Mouse (Mus musculus) layer of hippocampus, postnatal 10 days (tissue): ENCODE results near the gene Creb3. TPM values are rescaled to one million over a fixed set of nuclear protein-coding genes. Genes with fewer than 3 reads are reported as not detected.
"Not testable (repeated sequence)": the region's sequence is repeated elsewhere in the genome, so short reads cannot be mapped to it uniquely, and the experiment has no call there.

ENCODE experiments used
- DNase-seq, 2 experiments: peaks; one replicate each; pipeline ENCODE4 v3.0.0; 2021; ENCODE audit warnings: low spot score in 2 of 2
- long read RNA-seq: library from polyadenylated mRNA; stranded (forward); transcript quantifications from one replicate; pipeline ENCODE4 v2.0.0, GENCODE M21; 2023
- total RNA-seq, 2 experiments: library from RNA; stranded (reverse); gene quantifications; 2 replicates each; pipeline ENCODE4 v1.2.3; 2021

Gene Creb3
- total RNA-seq: 10 to 100 TPM; 65.9 to 75.4 TPM
- long read RNA-seq, transcript Creb3-201 (9 exons, 1,884 nt): major isoform, 87 of 95 reads
- long read RNA-seq, partial matches to known transcripts: 2 of 95 reads
- long read RNA-seq, other reads (novel, unspliced or antisense): 4 of 95 reads

DNA sequence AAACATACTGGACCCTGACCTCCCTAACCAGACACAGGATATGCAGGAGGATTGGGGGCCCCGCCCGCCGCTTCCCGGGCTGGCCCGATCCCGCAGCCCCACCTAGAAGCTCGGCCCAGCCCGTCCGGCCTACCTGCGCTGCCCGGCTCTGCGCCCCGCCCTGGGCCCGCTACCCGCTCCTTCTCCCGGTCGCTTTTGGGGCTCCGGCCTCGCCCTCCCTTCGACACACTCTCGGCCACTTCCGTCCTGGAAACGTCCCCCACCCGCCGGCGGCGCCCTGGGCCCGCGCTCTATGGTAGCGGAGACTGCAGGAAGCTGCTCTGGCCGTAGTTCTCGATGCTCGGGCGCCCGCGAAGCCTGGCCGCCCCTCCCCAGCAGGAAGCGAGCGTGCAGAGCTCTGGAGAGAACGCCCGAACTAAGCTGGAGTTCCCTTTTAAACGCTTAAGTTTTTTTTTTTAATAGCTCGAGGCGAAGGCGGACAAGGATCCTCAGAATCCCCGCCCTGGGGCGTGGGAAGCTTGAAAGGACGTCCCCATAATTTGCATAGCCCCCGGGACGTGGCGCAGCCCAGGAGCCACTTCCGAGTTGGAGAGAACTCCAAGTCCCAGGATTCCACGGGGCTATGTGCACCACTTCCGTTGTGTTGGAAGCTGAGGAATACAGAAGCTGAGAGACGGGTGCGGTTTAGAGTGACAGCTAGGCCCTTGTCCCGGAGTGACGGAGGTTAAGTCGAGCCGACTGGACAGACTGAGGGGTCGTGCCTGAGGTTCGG is at the start of gene Creb3, which contains the start of gene Tln1:
TSS of gene Creb3 (plus strand) at position 336 of the 772 bp plus-strand sequence.
TSS of gene Tln1 (minus strand) at position 695 of the 772 bp plus-strand sequence.
- peak; percentile 90 to 92 for DNase-seq

DNA sequence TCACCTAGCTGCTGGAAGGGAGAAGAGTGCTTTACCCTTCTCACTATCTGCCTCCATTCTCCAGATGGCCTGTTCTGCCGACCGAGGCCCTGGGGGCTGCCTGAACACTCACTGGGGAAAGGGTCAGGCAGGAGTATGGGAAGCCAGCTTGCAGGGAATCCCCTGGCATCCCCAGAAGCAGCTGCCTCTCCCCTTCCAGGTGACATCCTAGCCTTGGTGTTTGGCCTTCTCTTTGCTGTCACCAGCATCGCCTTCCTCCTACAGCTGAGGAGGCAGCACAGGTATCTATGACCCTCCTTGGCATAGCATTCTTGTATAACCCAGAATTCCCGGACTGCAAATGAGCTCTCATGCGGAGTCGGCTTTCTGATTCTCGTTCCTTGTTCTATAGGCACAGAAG is 49.5 kb upstream of the Creb3 start:
- no peak for DNase-seq

DNA sequence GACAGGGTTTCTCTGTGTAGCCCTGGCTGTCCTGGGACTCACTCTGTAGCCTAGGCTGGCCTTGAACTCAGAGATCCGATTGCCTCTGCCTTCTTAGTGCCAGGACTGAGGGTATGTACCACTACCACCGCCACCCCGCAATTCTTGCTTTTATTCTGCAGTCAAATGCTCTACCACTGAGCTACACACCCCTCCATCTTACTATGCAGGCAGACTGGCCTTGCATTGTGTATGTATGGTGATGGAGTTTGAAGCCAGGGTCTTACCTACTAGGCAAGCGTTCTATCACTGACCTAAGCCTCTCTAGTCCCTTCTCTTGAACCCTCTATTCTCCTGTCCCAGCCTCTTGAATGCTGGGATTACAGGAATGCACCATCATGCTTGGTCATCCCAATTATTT is 48.8 kb upstream of the Creb3 start:
- no peak for DNase-seq

DNA sequence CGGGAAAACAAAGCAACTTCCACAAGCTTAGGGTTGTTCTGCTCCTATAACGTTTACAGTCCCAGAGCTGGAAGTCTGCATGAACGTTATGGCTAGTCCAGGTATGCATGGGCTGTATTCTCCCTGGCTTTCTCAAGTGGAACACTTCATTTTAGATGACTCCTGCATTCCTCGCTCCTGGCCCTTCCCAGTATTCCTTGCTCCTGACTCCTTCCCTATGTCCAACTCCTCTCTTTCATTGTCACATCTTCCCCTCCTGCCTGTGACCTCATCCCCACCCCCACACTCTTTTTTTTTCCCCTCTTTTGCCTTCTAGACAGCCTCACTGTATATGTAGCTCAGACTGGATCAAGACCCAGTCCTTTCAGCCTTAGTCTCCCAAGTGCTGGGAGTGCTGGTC is 48.3 kb upstream of the Creb3 start:
- no peak for DNase-seq

DNA sequence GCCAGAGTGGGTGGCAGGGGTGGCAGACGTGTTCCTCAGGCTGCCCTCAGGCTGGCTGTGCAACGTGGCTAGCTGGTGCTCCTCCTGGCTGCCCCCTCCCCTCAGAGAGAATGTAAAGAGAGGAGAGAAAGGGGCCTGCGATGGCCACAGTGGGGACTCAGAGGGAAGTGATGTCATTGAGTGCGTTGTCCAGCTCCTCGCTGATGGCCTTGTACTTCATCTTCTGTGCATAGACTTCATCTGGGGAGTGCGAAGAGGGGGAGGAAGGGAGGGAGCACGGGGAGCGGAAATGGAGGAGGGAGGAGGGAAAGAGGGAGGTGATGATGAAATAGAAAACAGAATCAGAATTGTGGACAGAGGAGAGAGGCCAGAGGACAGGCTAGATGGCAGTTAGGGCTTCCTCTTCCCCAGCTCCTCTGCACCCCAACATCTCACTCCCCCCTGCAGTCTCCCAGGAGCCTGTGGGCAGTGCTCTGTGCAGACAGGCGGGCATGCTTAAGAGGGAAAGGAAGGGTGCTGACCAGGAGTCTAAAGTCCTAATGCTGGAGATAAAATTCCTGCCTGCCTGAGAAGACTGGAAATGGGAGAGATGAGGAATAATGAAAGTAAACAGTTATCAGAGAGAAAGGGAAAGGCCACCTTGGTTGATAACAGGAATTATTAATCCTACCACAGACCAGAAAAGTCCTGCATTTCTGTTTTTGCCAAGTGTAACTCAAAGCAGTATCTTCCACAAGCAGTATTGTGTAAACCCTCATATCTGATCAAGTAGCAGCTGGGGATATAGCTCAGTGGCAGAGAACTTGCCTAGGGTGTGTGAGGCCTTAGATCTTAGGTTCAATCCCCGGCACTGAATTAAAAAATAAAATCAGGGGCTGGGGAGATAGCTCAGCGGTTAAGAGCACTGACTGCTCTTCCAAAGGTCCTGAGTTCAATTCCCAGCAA is 46.1 kb upstream of the Creb3 start:
- DNase-seq: no peak

DNA sequence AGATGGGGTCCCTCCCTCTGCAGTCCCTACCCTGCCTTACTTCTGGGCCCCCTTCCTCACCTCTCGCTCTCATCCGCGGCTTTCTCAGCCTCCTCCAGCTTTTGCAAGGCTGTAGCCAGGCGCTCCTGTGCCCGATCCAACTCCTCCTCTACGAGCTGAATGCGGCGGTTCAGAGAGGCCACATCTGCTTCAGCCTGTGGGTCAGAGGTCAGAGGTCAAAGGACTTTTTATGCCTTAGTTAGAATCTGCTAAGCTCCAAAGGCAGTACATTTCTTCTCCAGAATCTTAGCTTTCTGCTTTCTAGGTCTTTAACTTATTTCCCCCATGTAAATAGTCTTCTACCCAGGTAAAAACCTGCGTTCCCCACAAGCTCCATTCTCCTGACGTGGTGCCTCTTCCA is 42.6 kb upstream of the Creb3 start:
- DNase-seq: no peak

DNA sequence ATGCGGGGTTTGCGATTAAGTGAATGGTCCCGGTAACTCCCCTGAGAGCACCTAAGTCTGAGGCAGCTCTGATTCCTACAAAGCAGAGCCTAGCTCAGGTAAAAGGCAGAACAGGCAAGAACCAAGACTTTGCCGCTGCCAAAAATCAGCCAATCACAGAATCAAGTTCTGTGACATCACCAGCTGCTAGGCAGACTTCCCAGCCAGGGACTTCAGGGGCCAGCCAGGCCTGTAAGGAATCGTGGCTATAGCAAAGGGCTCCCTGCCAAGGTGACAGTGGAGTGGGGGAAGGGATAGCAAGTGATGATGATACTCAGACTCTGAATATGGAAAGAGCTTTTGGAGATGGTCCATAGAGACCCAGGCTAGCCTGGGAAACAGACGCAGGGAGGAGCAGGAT is 42.2 kb upstream of the Creb3 start:
- DNase-seq: peak; percentile 94

DNA sequence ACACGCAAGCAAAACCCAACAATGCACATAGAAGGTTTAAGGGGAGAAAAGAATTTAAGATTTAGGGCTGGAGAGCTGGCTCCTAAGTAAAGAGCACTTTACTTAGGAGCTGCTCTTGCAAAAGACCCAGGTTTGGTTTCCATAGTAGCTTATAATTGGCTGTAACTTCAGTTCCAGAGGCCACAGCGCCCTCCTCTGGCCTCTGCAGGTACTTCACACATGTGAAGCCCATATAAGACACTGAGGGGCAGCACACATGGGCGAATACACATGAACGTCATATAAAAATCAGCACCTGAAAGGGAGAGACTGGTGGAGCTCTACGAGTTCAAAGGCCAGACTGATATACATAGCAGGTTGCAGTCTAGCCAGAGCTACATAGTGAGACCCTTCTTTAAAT is 34.3 kb upstream of the Creb3 start:
- DNase-seq: no peak

DNA sequence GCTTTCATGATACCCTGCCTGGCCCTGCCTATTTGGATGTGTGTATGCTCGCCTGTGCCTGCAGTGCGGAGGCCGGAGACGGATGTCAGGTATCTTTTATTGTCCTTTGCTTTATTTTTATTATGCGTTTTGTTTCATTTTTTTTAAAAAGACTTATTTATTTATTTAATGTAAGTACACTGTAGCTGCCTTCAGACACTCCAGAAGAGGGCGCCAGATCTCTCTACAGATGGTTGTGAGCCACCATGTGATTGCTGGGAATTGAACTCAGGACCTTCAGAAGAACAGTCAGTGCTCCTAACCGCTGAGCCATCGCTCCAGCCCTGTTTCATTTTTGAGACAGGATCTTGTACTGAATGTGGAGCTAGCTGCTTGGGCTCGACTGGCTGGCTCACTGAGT is 33.6 kb upstream of the Creb3 start:
- DNase-seq: no peak

DNA sequence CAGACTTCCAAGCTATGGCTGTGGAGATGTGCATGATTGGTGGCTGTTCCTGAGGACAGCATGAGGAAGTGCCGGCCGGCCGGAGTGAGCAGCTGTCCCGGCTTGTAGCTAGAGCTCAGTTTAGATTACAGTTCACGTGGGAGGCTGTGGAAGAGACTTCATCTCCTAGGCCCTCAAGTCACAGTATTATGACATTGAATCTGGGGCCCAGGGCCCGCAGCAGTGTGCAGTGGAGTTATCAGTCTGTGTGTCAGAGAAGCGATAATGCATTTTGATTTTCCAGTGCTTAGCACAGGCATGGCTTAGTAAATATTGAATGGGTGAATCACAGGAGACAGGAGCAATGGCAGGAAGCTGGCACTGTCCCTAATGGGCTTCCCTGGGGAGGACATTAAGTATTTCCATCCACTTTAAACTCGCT is 32.0 kb upstream of the Creb3 start:
- no peak for DNase-seq

DNA sequence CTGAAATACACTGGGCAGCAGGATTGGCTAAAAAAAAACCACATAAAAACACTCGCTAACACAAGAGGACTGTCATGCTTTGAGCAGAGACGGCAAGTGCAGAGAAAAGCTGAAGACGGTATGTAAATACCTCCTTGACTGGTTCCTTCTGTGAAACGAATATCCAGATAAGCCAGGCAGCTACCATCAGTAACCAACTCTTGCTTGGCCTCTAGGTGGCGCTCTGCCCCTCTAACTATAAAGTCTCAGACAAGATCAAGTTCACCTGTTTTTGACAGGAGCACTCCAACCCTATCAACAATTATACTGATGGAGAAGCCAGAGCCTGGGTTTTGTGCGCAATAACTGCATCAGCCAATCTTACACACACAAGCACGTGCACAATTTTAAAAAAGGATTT is 31.6 kb upstream of the Creb3 start:
- DNase-seq: peak; percentile 75 to 80

DNA sequence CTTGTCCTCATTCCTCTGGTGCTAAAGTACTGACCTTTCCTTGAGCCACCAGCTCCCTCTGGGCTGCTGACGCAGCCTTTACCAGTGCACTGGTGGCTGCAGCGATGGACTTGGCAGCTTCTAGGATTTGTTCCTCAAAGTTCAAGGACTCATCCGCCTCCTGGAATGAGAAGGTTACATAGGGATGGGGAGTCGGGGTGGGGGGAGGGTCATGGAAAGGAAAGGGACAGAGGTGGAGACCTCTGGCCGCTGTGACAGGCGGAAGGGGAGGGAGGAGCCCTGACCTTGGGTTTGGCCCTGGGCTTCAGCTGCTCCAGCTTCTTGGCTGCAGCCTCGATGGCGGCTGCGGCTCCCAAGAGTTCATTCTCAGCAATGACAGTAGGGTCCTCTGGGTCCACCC is 28.9 kb upstream of the Creb3 start:
- no peak for DNase-seq

DNA sequence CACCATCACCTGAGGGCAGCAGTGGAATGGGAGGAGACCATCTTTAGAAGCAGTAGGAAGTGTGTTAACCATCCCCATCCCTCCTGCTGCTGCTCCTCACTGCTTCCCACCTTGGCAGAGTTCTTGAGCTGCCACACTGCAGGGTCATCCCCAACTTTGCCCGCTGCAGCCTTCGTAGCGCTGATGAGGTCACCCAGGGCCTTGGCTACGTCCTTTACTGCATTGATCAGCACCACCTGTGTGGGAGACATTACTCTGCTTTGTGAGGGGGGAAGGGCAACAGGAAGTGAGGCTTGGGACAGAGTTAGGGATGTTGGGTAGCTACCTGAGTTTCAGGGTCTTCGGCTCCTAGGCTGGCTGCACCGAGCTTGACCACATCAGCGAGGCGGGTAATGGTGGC is 26.5 kb upstream of the Creb3 start:
- no peak for DNase-seq

DNA sequence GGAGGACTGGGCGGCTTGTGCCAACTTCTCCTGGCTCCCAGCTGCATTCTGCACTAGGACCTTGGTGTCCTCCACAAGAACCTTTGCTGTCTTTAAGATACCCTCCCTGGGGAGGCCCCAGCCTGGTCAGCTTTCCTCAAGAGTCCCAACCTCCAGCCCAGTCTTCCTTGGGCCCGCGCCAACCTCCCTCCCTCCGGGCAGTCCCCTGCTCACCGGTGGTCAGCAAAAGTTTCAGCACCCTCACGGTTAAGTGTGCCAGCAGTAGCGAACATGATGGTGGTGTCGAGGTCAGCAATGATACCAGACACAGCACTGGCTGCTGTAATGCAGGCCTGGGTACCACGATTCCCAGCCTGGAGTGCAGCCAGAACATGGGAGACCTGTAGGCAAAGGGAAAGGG is 26.1 kb upstream of the Creb3 start:
- DNase-seq: no peak

DNA sequence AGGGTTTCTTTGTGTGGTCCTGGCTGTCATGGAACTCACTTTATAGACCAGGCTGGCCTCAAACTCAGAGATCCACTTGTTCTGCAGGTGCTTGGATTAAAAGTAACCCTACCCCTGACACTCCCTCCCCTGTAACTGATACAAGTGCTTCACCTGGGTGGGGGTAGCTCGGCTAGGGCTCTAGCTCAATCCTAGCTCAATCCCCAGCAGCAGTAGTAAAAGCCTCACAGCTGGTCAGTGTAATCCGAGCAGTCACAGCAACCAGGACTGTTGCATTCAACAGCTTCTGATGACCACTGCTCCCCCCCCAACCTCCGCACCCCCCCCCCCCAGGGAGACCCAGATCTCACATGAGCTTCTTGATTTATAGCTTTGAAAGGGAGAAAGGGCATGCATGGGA is 20.1 kb upstream of the Creb3 start:
- no peak for DNase-seq

DNA sequence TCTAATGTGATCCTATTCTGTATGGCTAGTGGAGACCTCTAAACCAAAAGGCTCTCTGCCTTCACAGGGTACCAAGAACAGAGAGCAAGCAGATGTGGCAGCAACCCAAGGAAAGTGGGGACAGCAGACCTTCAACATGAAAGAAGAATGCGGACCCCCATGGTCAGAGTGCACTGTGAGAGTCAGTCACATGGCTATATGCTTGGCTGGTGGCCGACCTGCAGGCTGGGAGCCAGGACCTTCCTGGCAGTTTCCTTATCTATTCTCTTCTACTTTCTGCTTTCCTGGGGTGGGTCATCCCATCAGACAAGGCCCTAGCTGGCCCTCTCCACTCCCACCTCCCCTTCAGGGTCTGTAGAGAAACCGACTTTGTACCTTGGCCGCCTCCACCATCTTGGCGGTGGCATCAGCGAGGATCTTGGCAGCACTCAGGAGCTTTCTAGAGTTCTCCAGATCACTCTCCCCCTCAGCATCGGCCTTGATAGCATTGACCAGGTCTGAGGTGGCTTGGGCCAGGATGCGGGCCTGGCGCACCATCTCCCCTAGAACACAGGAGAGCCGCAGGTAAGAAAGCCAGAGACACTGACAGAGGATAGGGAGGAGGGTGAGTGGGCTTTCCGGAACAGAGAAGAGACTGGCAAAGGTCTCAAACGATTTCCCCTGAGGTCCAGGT is 15.6 kb upstream of the Creb3 start:
- DNase-seq: no peak

DNA sequence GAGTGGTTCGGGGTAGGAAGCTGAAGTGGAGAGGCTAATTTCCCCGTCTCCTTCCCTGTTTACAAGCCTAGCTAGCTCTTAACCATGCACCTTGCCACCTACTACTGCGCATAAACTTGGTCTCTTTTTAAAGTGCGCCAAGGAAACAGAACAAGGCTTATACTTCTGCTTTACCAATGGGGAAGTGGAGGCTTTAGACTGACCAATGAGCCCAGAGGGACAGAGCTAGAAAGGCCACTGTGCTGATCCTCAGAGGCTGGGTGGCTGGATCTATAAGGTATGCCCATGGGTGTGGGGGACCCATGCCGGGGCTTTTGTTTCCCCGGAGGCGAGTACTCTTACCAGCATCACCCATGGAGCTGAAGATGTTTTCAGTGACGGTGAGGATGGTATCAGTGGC is 15.0 kb upstream of the Creb3 start:
- no peak for DNase-seq

DNA sequence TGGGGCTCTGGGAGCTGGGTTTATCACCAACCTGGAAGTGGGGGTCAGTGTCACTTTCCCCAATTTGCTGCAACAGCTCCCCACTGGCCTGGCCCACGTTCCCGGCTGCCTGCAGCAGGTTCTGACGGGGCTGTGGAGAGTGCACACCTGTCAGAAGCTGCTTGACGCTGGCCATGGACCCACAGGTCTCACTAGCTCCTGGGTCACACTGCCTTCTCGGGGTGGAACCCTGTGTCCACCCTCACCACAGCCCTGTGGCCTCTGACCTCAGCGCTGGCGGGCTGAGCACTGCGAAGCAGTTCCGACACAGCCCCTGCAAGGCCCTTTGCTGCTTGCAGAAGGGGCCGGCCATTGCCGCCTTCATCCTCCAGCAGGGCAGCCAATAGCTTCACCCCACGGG is 13.1 kb upstream of the Creb3 start:
- DNase-seq: no peak

DNA sequence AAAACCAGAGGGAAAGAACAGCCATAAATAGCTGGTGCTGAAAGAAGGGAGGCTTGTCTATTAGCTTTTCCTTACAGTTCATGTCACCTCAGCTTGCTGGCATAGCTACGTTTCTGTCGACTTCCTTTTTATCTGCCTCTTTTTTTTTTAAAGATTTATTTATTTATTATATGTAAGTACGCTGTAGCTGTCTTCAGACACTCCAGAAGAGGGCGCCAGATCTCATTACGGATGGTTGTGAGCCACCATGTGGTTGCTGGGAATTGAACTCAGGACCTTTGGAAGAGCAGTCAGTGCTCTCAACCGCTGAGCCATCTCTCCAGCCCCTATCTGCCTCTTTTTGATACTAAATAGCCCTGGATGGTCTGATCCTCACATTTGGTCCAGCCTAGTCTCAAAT is 10.3 kb upstream of the Creb3 start:
- not testable (repeated sequence) for DNase-seq

DNA sequence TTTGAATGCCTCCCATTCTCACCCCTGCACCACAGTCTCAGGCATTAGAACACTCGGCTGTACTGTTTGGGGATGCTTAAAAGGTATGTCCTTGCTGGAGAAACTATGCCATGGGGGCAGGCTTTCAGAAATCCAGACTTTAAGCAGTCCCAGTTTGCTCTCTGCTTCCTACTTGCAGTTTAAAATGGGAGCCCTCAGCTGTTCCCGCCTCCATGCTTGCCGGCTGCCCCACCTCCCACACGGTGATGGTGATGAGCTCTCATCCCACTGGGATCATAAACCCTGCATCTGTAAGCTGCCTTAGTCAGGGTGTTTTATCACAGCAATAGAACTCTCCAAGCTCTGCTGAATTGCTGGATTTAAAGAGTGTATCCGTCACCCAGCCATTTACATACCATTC is 9.7 kb upstream of the Creb3 start:
- DNase-seq: no peak

DNA sequence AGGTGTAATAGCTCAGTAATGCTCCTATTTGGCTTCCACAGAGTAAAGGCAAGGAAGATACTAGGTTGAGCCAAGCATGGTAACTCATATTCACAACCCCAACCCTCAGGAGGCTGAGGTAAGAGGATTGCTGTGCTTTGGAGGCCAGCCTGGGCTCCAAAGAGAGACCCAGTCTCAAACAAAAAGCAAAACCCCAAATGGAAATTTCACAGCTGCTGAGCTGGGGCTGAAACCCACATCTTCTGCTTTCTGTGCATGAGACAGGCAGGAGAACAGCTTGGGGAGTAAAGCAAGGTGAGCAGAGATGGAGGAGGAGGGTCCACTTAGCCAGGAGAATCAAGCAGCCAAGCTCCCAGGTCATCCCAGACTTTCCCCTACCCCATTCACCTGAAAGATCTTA is 8.2 kb upstream of the Creb3 start:
- DNase-seq: no peak

DNA sequence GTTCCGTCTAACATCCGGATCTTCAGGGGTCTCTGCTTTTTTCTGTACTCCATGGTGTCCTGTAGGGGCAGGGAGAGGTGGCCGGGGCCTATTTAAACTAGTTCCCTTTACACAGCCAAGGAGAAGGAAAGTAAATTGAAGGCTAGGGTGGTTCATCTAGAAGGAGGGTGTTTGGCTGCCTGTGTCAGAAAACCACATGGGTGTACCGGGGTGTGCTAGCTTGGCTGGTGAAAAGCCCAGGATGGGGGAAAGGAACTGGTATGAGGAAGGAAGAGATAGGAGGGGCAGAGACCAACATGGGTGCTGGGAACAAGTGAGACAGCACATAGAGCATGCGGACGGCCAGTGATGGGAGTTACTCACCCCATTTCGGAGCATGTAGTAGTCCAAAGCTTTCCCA is 6.2 kb upstream of the Creb3 start:
- DNase-seq: no peak
